Mouse (Mus musculus): Measurements from ENCODE around the gene Nr5a1. TPM values are rescaled to one million over a fixed set of nuclear protein-coding genes. Genes with fewer than 3 reads are reported as not detected.
A peak's percentile ranks its signal among the peaks of the same experiment; 100 is the strongest.

The Nr5a1 gene
- 0.23 and 0.30 TPM in 2 replicates for polyA plus RNA-seq (2012; rRNA removed)

DNA sequence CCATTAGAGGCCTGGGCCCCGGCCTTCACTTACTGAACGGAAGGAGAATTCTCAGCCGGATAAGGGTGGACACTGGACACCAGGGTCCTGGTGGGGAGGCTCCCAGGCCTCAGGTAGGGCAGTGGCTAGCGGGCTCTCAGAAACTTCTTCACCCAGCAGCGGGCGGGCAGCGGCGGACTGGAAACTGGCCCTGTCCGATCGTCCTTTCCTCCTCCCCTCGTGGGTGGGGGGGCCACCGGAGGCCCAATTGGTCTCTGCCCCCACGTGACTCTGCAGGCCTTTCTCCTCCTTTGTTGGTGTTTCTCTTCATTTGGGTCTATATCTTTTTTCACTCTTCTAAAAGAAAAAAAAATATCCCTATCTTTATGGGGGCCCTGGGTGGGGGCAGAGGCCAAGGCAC lies at the start of gene Nr5a1:
Nr5a1 (minus strand) TSS at position 219 of the 400 bp plus-strand sequence.
- DNase-seq (ENCODE audit: low read depth) = no peak

- DNase-seq (ENCODE audit: low read depth) = peak; percentile 86
Observed at GRCm38 (mm10) chr2:38739847-38740246, 25.5 kb upstream of the Nr5a1 start.

GRCm38 (mm10) chr2:38739410-38739809 lies 25.1 kb upstream of the Nr5a1 start:
- DNase-seq (ENCODE audit: low read depth) = no peak

DNA sequence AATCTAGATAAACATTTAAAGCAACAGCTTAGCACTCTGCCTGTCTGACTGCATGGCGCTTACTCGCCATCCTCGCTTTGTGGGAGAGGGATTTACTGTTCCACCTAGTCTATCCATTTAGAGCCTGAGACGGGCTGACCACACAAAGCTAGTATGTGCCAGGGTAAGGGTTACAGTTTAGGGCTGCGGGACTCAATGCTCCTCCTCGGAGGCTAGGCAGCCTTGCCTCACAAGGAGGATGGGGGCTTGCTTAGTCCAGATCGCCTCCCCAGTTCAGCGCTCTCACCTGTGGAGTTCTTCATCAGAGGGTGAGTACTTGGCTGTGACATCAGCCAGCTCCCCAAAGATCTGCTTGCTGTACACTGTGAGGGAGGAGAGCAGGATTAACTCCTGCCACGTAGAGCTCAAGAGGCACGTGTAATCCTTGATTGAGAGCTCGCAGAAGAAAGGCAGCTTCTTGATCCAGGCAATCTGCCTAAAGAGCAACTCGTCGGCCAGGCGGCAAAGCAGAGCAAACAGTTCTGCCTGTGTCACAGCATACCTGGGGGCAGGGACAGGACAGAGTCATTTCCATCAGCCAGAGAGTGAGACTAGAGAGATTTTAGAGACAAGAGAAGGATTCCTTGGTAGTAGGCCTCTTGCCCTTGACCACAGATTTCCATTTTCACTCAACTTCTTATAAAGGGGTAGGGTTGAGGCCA lies 24.4 kb upstream of the Nr5a1 start:
- DNase-seq (ENCODE audit: low read depth) = no peak

GRCm38 (mm10) chr2:38735740-38736139 lies 21.4 kb upstream of the Nr5a1 start:
- no peak for DNase-seq (ENCODE audit: low read depth)

- DNase-seq (ENCODE audit: low read depth) = no peak
Observed at GRCm38 (mm10) chr2:38734721-38735120, 20.4 kb upstream of the Nr5a1 start.

GRCm38 (mm10) chr2:38730331-38730827 lies 16.0 kb upstream of the Nr5a1 start:
- DNase-seq (ENCODE audit: low read depth) = no peak

- DNase-seq (ENCODE audit: low read depth) = no peak
Observed at GRCm38 (mm10) chr2:38725427-38725826, 11.1 kb upstream of the Nr5a1 start.

- DNase-seq (ENCODE audit: low read depth) = no peak
Observed at GRCm38 (mm10) chr2:38723378-38723777, 9.0 kb upstream of the Nr5a1 start.

GRCm38 (mm10) chr2:38722076-38722475 lies 7.7 kb upstream of the Nr5a1 start:
- no peak for DNase-seq (ENCODE audit: low read depth)

- no peak for DNase-seq (ENCODE audit: low read depth)
Observed at GRCm38 (mm10) chr2:38720661-38721060, 6.3 kb upstream of the Nr5a1 start.

DNA sequence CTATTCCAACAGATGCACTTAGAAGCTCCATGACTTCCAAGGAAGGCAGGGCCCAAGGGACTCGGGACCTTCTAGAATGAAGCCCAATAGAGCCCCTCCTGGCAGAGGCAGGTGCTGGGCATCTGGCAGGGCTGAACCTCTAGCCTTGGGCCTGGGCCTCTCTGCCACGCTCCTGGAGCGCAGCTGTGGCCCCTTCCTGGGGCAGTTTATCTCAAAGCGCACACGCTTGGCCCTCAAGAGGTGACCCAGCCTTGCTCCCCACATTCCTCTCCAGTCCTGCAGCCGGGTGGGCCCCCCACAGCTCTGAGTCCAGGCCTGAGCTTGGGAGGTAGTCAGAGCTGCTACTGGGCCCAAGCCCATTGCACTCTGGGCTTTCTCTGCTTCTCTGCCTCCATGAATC lies 5.0 kb upstream of the Nr5a1 start:
- no peak for DNase-seq (ENCODE audit: low read depth)

- no peak for DNase-seq (ENCODE audit: low read depth)
Observed at GRCm38 (mm10) chr2:38718676-38719075, 4.3 kb upstream of the Nr5a1 start.

DNA sequence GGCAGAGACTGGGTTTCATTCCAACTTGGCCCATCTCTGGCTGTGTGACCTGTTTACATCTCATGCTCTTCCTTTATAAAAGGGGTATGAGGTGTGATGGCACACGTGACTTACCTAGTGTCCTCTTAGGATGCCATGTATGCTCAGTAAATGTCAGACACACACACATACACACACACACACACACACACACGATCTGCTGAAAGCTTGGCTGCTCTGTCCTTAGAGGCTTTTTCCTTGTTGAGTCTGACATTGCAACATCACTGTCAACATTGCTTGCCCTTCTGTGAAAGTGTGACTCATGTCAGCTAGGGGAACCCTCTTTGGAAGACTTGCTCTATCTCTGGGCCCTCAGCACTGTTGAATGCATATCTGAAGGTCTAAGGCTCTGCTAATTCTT lies 3.1 kb upstream of the Nr5a1 start:
- DNase-seq (ENCODE audit: low read depth) = no peak

DNA sequence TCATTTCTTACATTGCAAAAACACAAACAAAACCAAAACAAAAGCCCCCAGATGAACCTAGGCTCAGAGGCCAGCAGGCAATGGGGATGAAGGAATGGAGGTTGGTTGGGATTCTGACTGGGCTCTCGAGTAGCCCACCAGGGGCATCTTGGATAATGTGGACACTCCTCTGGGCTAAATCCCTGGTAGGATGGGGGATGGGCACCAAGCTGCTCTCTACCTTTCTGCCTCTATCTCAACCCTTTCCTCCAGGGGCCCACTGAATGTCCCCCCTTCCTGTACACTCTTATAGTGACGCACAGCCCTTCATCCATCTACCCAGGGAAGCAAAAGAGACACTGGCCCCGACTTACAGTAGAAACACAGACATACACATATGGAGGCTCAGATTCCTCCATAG lies 746 bp downstream of the Nr5a1 start:
- DNase-seq (ENCODE audit: low read depth) = no peak

GRCm38 (mm10) chr2:38712769-38713125 lies 1.6 kb downstream of the Nr5a1 start:
- no peak for DNase-seq (ENCODE audit: low read depth)

GRCm38 (mm10) chr2:38712076-38712768 lies 2.1 kb downstream of the Nr5a1 start:
- DNase-seq (ENCODE audit: low read depth) = no peak

DNA sequence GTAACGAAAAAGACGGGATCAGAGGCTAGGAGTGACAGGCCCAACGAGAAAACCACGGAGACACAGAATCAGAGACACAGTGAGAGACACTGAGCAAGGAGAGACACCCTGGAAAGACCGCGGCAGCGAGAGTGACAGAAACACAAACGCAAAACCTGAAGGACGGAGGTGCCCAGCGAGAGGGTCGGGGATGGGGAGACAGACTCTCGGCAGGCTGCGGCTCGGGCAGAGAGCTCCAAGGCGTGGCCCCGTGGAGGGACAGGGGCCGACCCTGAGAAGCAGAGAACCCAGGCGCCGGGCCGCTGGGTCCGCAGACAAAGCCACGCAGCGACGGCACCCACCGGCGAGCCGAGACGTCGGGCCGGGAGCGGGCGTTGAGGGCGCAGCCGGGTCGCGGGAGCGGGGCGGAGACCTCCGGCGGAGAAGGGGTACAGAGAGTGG lies 2.9 kb downstream of the Nr5a1 start:
- DNase-seq (ENCODE audit: low read depth) = no peak

DNA sequence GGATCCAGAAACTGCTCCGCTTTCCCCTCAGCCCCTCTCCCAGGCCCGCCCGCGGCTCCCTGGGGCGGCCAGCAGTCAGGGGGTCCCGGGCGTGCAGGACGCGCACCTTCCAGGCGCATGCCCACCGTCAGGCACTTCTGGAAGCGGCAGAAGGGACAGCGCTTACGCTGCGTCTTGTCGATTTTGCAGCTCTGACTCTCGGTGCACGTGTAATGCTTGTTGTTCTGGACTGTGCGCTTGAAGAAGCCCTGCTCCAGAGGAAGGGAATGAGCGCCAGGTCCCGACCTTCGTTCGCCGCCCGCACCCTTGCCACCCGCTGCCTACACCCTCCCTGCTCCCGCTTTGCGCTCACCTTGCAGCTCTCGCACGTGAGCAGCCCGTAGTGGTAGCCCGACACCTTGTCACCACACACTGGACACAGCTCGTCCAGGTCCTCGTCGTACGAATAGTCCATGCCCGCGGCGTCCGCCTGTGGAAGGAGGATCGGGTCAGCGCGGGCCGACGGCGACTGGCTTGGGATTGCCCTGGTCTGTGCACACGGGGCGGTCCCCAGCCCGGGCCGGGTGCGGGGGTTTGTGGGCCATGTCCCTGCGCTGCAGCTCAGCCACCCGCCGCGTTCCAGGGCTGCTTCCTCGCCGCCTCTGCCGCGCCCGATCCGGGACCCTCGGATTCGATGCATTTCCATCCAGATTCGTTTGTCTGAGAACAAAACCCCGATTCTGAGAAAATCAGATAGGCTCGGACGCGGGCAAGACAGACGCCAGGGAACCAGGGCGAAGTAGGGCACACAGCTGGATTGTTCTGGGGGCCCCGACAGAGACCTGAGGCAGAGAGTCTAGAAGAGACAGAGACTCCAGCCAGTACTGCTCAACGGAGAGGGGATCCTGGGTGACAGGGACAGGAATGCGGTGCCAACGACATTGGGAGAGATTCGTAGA lies 3.8 kb downstream of the Nr5a1 start:
- no peak for DNase-seq (ENCODE audit: low read depth)

GRCm38 (mm10) chr2:38708907-38709688 lies 5.2 kb downstream of the Nr5a1 start:
- no peak for DNase-seq (ENCODE audit: low read depth)

DNA sequence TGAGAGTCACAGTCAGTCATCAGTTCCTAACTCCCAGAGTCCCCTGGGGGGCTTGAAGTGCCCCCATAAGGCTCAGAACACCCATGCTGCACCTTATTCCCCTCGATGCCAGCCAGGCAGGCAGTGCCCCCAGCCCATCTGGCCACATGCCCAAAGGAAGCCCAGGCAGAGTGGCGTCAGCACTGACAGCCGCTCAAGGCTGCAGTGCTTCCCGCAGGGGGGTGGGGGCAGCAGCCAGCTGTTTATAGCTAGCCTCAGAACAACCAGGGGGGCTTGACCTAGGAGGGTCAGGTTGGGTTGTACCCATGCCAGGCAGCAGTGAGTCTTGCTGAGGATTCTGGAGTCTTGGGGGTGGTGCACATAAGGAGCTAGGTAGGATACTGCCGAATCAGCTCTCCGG lies 7.7 kb downstream of the Nr5a1 start:
- DNase-seq (ENCODE audit: low read depth) = no peak

Measured in gonadal fat pad, adult 2 months (tissue).